Mouse (Mus musculus) G1E-ER4 (cell line): ENCODE data around the gene Ghrhr. TPM values are rescaled to one million over a fixed set of nuclear protein-coding genes. Genes with fewer than 3 reads are reported as not detected.

Experiments used
- GATA1 ChIP-seq: IDR thresholded peaks from one replicate; pipeline ENCODE4 v1.8.0; 2012; ENCODE audit warnings: low read length, inconsistent platforms
- polyA plus RNA-seq: library from polyadenylated mRNA; stranded (reverse); fragments of >175 nt; gene quantifications from 2 replicates; pipeline ENCODE4 v1.2.3, GENCODE M21; 2012

Gene Ghrhr
- polyA plus RNA-seq, 1 experiment: not detected

DNA sequence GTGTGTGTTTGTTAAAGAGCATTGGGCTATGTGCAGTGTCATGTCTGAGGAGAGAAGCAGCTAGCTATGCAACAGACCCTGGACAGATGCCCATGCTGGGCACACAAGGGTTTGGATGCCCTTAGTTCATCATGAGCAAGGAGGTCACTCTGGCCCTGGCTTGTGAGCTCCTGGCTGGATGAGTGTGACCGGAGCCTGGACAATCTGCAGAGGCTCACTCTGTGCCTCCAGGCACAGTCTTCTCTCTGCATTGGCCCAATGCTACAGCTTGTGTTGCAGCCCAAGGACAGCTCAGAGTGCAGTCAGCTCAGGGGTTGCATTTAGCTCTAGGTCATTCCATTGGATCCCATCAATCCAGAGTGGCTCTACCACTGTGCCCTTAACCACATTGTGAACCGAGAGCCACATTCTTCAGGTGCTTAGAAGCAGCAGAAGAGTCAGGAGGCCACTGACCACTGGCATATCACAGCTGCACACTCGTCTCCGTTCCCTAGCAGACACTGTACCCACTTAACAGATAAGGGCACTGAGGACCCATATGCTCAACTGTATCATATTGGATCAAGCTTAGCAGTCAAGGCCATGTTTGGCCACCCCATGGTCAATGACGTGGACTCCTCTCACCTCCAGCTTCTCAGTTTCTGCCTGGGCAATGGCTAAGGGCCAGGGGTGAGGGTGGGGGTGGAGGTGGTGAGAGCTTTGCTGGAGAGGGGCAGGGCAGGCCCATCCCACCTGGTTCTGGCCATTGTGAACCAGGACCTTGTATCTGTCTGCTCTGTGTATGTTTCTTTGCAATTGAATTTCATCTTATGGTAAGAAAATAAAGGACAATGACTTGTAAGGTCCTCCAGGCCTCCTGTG is 28.2 kb upstream of the Ghrhr start:
- no peak for TF ChIP-seq GATA1

- no peak for TF ChIP-seq GATA1
These were observed 26.9 kb upstream of the Ghrhr start for GRCm38 (mm10) chr6:55349231-55349630.

DNA sequence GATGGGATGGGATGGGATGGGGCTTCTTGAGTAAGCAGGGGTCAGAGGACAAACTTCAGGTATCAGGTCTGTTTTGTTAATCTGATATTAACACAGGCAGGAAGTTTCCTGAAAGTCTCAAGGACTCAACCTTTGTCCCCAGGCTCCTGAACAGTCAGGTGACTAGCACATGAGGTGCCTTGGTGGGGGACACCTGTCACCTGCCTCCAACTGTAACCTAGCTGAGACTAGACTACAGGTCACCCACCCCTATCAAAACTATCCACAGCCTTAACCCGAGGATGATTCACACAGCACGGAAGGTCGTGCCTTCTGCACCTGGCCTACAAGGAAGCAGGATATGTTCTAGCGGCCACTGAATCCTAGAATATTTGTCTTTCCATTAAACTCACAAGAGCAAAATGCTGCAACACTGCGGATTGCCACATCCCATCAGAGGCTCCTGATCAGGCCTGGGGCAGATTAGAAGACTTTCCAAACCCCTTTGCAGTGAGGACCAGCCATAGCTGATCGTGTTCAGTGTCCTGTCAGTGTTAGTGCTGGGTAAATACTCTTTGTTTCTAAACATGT is 25.6 kb upstream of the Ghrhr start:
- TF ChIP-seq GATA1: no peak

DNA sequence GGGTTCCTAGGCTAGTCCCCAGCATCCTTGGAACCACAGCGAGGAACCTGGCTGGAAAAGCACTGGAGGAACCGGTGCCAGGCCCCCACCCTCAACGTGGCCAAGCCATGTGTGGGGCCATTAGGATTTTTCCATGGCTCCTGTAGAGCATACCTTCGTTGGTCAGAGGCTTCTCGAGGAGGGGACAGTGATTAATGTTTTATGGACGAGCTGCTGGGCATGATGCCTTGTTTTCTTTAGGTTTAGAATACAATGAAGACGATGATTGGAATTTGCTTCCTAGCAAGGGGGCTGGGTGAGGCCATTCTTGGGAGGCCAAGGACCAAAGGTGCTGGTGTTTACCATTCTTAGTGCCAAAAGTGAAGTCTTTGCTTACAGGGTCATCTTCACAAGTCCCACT is 24.4 kb upstream of the Ghrhr start:
- no peak for TF ChIP-seq GATA1

DNA sequence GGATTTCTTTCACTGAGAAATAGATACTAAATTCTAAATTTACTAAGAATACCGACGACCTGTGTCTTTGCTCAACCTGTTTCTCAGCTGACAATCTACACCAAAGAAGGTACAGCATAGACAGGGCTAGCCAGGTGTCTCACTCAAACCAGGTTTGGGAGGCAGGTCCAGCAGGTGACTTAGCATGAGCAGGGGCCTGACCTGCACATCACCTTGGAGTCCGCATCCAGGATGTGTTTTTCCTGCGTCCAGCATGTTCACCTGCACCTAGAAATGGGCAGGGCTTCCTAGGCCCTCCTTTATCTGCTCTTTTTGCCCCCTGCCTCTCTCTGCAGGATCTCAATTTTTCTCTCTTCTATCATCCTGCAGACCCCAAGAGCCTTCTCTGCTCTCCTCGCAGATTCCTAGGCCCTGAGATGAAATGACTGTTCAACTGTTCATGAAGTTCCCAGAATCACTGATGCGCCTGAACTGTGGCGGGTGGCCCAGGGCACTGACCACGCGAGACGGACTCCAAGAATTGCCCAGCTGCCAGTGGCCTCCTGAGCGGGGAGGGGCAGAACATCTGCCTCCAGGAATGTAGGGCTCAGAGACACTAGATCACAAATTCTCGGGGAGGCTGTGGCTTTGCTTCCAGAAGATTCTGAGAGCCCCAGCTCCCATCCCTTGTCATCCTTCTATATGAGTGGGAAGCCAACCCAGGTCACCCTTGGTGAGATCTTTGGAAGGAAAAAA is 22.2 kb upstream of the Ghrhr start:
- TF ChIP-seq GATA1: no peak

DNA sequence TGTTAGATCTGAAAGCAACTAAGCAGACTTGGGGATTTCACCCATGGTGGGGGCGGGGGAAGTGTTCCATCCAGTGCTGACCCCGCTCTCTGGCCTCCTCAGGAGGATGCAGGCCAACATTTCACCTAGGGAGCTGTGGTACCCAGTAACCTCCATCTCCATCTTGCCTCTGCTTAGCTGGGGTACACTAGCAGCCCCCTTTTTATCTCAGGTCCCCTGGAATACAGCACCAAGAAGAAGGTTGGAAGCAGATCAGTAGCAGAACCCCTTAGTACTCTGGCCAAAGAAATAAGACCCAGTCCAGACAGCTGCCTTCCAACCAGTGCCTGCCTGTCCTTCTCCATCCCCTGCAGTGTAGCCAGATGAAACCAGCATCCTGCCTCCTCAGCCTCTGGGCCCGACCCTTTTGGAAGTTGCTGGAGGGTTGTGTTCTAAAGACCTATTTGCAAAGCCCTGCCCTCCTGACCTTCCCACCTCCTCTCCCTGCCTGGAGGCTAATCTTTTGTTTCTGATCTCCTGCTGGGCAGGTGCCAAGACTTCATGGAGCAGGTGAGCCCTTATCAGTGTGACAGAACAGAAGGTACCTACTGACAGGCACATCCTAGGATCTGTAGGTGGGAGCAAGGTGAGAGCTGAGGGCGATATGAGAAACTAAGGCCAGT is 21.5 kb upstream of the Ghrhr start:
- no peak for TF ChIP-seq GATA1

GRCm38 (mm10) chr6:55355575-55355974 is 20.5 kb upstream of the Ghrhr start:
- no peak for TF ChIP-seq GATA1

DNA sequence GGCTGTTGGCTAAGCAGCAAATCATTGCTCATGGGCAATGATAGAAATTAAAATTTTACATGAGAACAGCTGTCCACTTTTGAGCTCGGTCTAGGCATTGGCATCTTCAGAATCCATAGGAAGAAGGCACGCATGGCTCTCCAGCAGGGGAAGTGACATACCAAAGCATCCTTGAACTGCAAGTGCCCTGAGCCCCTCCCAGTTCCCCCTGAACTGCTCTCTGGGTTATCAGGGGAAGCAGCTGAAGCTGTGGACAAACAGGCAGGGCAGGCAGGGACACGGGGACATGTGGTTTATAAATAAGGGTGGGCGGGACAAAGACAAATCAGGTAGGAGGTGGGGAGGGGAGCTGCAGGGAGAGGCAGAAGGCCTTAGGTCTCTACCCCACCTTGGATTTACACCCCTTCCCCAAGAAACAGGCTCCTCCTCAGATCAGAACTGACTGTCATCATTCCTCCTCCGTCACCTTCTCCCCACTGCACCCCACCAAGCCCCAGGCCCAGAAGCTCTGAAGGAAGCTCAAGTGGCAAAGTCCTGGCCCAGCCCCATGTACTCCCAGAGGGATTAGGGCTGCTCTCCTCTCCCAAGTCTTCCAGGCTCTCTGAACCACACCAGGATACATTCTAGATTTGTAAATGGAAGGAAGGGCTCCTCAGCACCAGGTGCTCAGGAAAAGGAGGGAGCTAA is 19.9 kb upstream of the Ghrhr start:
- TF ChIP-seq GATA1: no peak

GRCm38 (mm10) chr6:55356976-55357635 is 19.0 kb upstream of the Ghrhr start:
- no peak for TF ChIP-seq GATA1

GRCm38 (mm10) chr6:55357636-55358031 is 18.5 kb upstream of the Ghrhr start:
- no peak for TF ChIP-seq GATA1

DNA sequence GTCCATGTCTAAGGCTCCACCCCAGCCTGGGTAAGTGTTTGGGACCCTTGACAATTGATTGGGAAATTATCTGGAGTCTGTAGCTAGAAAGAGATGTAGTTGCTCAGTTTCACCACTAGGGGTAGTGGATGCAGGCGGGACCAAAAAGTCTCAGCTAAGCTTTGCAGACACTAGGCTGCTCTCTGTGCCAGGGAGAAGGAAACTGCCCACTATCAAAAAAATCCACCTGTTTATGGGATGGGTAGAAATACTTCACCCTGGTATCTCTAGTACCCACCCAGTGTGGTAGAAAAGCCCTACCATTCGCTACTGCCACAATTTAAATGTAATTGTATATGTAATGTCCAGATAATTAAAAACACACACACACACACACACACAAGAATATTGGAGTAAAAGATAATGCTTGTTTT is 17.4 kb upstream of the Ghrhr start:
- no peak for TF ChIP-seq GATA1

GRCm38 (mm10) chr6:55362663-55363062 is 13.4 kb upstream of the Ghrhr start:
- TF ChIP-seq GATA1: no peak

DNA sequence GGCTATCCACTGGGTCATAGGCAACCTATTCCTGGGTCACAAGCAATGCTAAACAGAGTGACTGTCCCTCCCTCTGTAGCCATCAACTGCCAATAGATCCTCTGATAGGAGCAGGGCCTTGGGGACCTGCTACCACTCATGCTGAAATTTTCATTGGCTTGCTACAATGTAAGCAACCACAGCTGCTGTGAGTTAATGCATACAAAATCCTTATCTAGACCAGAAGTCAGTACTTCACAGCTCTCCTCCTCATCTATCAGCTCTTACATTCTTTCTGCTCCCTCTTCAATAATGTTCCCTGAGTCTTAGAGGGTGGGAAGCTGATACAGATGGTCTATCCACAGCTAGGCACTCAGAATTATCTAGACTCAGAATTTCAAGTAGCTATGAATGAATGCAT is 9.0 kb upstream of the Ghrhr start:
- no peak for TF ChIP-seq GATA1

- TF ChIP-seq GATA1: no peak
These were observed 5.3 kb upstream of the Ghrhr start for GRCm38 (mm10) chr6:55370831-55371230.

DNA sequence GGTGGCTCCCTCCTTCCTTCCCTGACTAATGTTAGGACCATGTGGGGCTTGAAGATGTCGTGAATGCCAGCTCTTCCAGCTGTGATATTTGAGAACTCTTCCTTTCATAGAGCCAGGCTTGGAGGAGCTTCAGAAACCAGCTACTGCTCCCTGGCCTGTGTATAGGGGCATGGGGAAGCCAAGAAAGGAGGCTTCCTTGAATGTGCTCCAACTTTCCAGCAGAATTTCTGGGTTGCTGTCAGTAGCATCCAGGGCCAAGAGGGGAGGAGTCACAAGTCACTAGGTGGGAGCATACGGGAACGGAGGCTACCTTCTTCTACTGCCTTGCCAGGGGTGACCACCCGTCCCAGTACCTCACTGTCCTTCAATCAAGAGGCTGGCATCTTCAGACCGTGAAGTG is 416 bp downstream of the Ghrhr start:
- TF ChIP-seq GATA1: no peak

DNA sequence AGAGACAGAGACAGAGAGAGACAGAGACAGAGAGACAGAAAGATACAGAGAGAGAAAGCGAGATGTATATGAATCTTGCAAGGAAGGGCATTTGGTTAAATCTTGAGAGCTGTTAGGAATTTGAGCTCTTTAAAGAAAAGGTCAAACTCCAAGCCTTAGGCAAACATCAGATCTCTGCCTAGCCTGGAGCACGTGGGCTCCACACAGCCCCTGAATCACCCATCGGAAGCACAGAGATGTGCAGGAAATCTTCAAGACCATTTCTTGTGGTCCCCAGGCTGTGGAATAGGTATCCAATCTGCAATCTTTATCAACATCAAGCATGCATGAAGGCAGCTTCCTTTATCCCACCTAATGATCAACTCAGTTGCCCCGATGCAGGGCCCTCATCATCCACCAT is 1.4 kb downstream of the Ghrhr start:
- TF ChIP-seq GATA1: no peak
